Mouse (Mus musculus): Measurements from ENCODE around the gene Bicral.

GRCm38 (mm10) chr17:46814497-46814896, 43.8 kb downstream of the Bicral start:
- no peak for TF ChIP-seq CTCF (conservative IDR thresholded peaks at IDR 0.05; ENCODE audit: insufficient read depth, insufficient read length, low read depth, low read length)
- TF ChIP-seq POLR2A (IDR thresholded peaks at IDR 0.05; ENCODE audit: low read depth, low read length): no peak
